Mouse (Mus musculus) urinary bladder, postnatal 25 days (tissue): ENCODE results near the gene Ankrd22.

ENCODE experiments used
- DNase-seq: peaks from one replicate; pipeline ENCODE4 v3.0.0; 2022; ENCODE audit warnings: low spot score

Gene Ankrd22

DNA sequence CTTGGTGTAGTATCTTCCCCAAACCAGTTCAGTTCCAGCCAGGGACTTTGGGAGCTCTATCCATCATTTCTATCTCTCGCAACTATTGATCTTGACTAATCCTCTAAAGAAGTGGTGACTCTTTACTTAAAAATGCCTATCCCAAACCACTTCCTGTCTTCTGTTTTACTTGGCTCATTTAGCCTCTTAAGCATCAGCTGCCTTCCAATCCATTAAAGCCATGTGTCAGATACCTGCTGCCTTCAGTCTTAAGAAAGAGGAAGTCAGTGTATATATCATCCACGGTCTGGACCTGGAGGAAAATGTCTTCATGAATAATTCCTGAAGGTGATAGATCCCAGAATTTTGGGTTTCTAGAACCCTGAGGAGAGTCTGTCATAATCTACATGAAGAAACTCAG lies 14.5 kb upstream of the Ankrd22 start:
- DNase-seq = no peak

DNA sequence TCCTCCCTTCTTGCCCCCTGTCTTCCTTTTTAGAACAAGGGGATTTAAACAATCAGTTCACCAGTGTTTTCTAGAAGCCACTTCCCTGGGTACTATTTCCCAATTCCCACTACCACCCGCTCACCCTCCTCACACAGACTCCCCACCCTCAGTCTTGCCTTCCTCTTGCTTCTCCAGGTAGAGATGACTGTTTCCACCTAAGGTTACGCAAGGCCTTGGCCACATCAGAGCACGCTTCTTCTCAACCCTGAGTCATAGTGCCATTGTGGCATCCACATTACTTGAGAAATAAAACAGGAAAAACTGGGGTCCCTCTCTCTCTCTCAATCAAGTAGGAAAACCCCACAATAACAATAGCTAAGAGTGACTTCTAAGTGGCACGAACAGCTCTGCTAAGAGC lies 13.3 kb upstream of the Ankrd22 start:
- no peak for DNase-seq

- DNase-seq = no peak
Measured at GRCm38 (mm10) chr19:34174004-34174403, 8.2 kb upstream of the Ankrd22 start.

DNA sequence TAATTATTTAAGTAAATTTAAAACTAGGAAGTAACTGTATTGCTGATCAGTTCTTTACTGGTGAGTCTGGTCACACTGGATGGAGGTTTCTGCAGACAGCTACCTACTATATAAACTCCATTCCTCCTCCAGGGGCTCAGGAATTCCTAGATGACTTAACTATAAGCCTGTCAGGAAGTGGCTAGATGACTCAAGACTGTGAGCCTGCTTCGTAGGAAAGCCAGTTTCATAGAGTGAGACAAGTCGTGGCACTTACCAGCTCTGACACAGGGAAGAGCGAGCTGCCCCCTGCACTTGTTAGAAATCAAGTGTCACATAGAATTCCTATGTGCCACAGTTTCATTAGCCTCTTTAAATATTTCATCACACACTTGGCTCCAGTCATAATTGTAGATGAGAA lies 5.3 kb upstream of the Ankrd22 start:
- no peak for DNase-seq

DNA sequence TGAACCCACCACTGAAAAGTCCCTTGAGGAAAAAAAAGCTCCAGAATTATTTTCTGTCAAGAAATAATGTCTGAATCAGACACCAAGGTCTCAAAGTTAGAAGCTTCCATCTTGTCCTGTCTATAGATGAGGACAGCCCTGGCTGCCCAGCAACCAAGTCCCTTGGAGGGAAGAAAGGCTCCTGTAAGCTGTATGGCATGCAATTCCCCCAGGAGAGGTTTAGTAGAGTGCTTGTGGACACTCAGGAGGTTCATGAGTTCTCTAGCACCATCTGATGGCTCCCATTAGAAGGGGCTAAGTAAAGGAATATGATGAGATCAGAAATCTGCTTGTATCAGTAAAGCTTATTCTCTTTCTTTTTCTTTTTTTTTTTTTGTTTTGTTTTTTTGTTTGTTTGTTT lies 3.3 kb upstream of the Ankrd22 start:
- no peak for DNase-seq

DNA sequence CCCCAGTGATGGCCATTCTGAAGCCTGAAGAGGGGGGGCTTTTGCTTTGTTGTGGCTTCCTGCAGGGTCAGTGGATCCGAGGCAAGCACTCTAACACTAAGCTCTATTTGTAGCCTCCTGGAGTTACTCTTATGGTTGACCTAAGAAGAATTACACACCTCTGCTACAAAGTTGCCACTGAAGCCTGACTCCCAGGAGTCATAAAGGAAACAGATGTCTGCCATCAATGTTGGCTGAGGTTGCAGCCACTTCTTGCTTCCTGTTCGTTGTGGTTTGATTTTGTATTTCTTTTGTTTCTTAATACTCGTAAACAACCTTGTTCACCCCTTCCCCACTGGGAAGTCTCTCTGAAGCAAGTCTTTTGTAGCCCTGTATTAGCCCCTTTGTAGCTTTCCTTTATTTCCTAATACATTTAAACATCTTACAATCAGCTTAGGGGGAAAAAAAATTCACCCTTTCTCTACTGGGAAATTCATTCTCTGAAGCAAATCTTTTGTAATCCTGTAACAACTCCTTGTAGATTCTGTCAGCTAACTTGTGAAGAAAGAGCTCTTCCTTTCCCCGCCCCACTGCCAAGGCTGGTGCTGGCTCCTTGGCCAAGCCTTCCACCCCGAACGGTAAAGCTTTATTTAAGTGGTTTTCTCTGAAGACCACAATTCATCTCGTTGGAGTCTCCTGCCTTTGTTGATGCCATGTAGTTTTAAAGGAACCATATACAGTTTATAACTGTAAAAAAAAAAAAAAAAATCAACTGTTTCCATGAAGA lies 2.2 kb upstream of the Ankrd22 start:
- no peak for DNase-seq

- no peak for DNase-seq
Measured at GRCm38 (mm10) chr19:34166386-34166785, 533 bp upstream of the Ankrd22 start.

DNA sequence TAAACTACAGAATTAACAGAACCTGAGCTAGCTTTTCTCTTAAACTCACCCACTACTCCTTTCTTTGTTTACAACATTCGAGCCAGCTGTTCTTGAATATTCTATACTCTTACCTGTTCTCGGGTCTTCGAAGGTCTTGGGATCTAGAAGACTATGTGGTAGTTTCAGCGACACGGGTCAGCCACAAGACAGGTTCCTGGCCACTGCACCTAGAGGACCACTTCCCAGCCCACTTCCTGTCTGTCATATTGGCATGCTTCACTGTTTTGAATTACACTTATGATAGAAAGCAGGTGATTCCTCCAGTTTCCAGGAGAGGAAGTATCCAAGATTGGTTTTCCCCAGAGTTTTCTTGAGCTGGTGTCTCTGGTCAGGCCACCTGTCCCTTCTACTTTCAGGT lies 3.2 kb downstream of the Ankrd22 start:
- DNase-seq = no peak

- no peak for DNase-seq
Measured at GRCm38 (mm10) chr19:34153263-34154144, 12.3 kb downstream of the Ankrd22 start.

DNA sequence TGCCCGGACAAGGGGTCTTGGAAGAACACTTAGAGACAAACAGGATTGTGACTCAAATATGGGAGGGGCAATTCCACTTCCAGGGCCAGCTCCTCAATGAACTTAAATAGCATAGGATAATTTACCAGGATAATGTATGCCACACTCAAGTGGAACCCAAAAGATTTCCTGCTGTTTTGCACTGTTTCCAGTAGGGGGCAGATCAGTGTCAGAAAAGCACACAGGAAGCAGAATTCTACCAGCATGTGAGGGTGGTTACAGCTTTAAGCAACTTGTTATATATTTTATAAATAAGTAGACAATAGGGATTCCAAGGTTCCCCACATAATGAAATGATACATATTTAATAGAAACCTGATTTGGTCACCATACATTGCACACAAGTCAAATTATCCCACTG lies 13.9 kb downstream of the Ankrd22 start:
- no peak for DNase-seq

DNA sequence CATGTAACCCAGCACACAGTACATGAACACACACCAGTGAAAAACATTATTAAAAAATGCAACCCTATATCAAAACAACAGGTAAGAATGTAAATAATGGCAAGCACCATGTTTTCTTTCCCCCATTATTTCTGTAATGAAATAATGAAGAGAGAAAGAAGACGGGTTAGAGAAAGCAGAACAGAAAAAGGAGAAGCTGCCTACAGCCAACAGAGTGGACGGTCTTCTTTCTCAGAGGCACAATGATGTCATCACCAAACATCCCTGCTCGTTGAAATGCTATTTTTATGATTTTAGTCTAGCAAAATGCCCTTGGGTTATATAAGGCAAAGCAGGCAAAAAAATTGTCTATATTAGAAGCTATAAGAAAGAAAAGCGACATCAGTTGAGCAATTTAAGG lies 17.4 kb downstream of the Ankrd22 start:
- DNase-seq = no peak

GRCm38 (mm10) chr19:34139431-34140046 lies 26.3 kb downstream of the Ankrd22 start:
- DNase-seq = no peak

GRCm38 (mm10) chr19:34138720-34139430 lies 27.0 kb downstream of the Ankrd22 start:
- DNase-seq = no peak

DNA sequence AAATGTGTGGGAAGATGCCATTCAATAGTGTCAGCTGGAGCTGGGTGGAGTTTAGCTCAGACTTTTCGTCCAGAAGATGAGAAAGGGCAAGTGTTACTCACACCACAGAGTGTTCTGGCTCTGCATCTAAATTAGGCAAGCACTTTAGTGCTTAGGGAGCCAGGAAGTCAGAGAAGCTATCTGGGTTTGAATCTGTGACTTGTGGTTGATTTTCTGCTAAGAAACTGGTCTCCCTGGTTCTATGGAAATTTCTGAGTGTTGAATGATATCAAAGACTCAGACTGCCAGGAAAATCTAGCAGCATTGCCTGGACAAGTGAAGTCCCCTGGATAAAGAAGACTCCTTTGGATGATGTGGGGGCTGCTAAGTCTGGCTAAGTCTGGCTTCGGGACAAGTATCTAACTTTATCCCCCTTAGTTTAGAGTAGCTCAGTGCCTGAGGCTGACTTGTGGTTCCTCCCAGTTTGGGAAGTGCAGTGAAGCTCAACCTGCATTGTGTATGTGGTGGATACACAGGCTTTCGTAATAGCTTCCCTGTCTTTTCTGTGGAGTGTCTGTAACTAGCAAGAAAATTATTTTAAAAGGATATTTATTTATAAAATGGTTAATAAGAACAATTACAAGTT lies 45.6 kb downstream of the Ankrd22 start:
- no peak for DNase-seq

DNA sequence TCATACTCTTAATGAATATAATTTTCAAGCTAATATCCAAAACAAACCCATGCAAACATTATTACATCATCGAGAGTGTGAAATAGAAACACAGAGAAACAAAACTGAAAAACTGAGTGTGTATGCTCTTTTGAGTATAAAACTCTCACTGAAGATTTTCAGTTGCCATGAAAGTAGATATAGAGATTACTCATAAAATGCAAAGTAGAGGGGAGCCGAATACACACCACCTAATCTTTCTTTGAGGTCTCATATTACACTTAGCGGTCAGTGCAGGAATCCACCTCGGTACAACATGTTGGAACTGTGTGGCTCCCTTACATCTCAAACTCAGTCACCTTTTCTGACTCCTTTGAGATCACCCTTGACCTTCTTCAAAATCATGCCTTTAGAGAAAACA lies 46.2 kb downstream of the Ankrd22 start:
- no peak for DNase-seq

GRCm38 (mm10) chr19:34119102-34119501 lies 46.8 kb downstream of the Ankrd22 start:
- peak; percentile 19 for DNase-seq

DNA sequence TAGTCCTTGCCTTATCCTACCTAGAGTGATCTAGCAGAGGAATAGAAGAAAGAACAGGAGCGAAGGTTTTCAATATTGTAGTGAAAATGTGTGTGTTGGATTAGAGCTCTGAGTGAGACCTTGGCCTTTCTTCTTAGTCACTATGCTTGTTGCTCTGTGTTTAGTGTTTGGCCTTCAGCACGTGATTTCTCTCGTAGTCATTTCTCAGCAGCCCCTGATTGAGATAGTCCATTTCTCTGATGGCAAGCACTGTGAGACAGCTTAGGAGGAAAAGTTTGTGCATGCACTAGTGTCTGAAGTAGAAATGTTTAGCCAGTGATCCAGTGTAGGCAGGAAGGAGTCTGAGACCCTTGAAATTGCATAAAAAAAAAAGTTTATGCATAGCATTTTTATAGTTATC lies 61.0 kb downstream of the Ankrd22 start:
- DNase-seq = no peak

- DNase-seq = no peak
Measured at GRCm38 (mm10) chr19:34101888-34102287, 64.0 kb downstream of the Ankrd22 start.

DNA sequence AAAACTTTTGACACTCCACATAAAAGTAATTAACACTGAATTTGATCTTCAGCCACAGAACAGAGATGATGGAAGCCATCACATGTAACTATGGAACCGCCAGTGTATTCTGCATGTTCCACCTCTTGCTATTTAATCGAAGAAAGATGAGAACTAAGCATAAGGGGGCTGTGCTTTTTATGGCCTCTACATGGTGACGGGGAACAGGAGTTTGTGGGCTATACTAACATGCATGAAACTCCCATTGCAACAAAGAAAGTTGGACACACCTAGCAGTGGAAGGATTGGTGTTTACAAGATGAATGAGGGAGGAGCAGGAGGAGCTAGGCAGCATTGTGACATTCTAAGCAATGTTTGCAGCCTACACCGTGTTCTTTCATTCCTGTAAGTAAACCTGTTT lies 65.2 kb downstream of the Ankrd22 start, which contains the start of gene Lipm:
TSS of gene Lipm (plus strand) at position 301 of the 400 bp plus-strand sequence.
- no peak for DNase-seq

- no peak for DNase-seq
Measured at GRCm38 (mm10) chr19:34096228-34096627, 69.6 kb downstream of the Ankrd22 start.

DNA sequence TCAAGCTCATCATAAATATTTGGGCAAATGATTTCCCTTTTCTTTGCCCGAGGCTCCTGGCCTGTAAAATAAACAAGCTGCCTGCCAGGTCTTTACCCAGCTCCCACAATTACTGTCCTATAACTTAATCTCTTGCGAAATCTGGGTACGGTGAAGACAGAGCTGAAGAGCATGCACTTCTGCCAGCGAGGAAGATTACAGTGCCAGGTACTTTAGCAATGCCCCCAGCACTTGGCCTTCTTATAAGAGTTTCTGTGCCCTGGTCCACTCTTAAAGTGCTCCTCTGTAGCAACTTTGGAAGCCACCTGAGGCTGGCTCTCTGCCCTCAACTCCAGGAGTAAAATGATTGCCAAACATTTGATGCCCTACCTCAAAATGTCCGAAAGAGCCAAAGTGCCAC lies 70.5 kb downstream of the Ankrd22 start:
- DNase-seq = no peak
